Mouse (Mus musculus) CD4-positive, CD25-positive, alpha-beta regulatory T cell, adult 4 months (primary cell): Measurements from ENCODE around the gene Doc2b. TPM values are rescaled to one million over a fixed set of nuclear protein-coding genes. Genes with fewer than 3 reads are reported as not detected.

Source experiments
- ATAC-seq: one replicate; pipeline ENCODE4 v1.8.0; 2017
- polyA plus RNA-seq, 2 experiments: library from polyadenylated mRNA; unstranded; fragments of 100-300 nt; shearing (Covaris generic); gene quantifications; one replicate each; pipeline ENCODE4 v1.2.1; 2017

Doc2b gene
- not detected for polyA plus RNA-seq

DNA sequence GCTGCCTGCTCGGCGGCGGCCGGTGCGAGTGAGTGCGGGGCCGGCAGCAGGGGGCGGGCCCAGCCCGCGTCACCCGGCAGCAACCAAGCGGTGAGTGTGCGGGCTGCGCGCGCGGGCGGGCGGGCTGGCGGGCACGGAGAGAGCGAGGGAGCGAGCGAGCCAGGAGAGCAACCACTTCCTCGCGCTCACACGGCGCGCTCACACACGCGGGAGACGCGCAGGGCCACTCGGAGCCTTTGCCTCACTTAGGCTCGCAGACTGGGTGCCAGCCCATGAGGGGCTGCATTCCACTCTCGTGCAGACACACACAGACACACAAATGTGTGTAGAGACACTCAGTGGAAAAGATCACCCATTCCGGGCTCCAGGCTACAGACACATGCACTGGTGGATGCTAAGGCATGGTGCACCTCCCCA is at the start of gene Doc2b:
Gene Doc2b (minus strand): TSS at position 21 of the 417 bp plus-strand sequence.
- ATAC-seq, result no peak

DNA sequence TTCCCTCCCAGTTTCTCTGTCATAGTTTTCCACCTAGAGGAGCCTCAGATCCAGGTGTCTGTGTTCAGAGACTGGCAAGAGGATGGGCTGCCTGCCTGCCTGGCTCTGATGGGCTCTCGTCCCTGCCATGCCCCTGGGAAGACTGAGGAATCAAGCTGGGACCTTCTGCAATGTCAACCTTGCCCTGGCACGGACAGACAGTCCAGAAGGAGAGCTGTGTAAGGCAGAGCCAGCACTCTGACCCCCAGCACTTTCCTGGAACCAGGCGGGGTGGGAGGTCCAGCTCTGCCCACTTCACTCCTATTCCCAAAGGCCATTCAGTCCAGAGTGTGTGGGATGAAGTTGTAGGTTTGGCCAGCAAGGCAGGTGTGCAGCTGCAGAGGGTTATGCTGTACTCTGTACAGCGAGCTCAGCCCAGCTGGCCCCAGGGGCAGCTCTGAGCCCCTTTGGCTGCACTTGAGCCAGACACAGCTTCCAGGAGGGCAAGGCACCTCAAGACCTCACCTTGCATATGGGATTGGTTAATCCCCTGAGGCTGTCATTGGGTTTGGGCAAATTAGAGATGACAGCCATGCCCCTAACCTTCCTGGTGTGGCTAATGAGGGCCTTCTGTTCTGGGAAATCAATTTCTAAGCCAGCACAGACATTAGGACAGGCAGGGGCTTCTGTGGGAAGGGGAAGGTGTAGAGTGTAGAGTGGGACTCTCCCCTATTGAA is 47.2 kb upstream of the Doc2b start:
- no peak for ATAC-seq

DNA sequence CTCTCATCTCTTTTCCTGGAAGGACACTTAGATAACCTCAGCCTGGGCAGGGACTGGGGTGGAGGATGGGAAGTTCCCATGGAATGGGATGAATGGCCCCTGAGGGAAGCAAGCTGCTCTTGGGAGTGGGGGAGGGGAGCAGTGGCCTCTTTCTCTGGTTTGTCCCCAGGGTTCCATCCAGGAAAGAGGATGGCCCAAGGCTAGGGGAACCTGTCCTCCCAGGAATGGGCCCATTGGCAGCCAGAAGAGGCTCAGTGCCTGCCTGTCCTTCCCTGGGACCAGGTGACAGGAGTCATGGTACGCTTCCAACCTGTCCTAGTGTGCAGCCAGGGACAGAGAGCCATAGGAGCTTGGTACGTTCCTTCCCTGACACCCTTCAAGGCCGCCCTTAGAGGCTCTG is 45.7 kb upstream of the Doc2b start:
- ATAC-seq, result no peak

DNA sequence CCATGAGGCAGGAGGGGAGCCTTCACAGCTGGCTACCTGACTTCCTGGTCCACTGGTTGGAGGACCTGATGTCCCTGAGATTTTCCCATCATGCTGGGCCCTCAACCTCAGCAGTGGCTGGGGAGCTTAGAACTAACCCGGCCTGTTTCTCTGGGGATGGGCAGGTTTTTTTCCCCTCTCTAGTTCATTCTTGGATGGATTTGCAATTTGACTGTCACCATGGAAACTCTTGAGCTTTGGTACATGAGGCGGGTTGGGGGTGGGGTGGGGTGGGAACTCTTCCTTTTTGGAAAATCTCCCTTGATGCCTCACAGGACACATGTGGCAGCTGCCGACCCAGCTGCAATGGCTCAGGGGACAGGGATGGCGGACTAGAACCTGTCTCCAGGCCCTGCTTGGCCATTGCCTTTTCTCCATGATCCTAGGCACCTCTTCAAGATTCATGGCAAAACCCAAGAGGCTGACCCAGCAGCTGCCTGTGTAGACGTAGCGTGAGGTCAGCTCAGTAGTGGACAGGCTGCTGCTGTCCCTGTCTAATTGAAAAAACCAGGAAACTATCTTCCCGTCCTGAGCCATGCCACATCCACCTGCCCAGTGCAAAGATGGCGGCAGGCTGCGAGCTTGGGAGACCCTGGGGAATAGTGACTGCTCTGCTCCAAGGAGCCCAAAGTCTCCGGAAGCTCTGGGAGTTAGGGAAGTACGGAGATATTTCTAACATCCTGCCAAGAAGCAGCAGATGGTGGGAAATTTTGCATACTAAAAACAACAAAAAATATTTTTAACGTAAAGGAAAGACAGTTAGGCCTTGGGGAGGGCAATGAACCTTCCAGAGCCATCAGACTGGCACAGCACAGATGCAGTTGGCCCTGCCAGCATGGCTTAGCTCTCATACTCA is 43.9 kb upstream of the Doc2b start:
- no peak for ATAC-seq

DNA sequence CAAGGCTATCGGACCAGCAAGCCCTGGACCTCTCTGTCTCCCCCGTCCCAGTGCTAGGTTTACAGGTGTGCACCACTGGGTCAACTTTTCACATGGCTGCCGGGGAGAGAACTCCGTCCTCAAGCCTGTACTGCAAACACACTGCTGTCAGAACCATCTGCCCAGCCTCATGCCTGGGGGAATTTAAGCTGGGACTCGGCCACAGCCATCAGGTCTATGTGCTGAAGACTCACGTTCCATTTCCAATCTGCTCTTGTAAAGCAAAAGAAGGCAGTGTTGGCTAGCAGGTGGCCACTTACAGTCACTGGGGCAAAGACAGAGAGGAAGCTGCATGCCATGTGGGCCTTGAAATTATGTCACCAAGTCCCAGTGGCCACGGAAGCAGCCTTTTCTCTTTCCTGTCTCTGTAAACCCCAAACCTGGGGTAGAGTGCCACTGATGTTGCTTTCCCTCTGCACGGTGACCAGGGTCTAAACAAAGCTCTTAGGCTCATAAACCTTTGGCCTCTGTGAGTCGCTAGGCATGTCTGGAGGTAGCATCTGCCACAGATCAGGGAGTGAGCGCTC is 43.1 kb upstream of the Doc2b start:
- no peak for ATAC-seq

DNA sequence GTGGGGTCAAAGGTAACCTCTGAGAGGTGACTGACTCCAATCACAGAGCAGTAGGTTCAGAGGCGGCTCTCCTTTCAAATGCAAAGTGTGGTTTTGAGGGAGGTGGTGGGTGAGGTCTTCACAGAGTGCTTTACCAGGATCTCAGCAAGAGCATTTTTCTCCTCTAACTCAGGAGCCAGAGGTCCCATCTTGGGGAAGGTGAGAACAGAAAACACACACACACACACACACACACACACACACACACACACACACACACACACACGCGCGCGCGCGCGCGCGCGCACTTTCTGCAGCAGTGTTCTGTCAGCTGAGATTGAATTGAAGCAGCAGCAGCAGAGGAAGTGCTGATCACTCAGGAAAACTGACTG is 40.4 kb upstream of the Doc2b start:
- ATAC-seq, result no peak

DNA sequence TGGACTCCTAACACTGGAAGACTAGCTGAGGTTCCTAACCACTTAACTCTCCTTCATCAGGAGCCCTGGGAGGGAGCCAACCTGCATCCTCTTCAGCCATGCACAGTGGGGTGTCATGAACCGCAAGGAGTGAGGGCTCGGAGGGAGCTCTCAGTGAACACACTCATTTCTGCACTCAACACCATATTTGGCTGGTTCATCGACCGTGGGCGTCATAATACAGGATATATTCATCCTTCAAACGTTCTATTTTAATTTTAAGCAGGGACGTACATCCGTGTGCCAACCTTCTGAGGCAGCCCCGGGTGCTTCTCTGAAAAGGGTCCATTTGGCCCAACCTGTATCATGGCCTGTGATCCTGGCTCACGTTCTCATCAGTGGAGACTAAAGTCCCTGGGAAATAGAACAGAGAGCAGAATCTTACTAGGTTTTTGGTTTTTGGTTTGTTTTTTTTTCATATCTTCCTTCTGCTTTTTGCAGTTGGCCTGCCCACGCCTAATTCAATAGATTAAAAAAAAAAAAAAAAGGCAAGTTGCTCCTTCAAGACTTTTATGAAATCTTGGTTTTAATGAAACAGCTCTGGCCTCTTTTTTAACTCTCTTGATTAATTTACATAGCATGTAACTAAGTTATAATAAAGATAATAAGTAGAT is 39.9 kb upstream of the Doc2b start:
- ATAC-seq, result peak; percentile 94

DNA sequence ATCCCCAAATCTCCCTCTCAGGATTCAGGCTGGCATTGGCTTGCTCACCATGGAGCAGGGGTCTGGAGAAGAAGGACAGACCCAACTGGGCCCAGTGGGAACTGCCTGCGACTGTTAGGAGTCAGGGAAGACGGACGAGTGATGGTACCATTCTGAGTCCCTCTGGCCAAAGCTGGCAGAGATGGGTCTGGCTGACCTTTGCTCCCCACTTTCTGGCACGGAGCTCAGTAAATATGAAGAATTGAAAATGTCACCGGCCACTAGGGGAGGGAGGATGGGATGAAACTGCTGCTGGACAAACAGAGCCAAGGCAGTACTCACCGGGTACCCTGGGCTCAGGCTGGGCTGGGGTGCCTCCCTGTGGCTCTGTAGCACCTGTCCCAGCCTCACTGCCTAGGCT is 37.2 kb upstream of the Doc2b start:
- no peak for ATAC-seq

DNA sequence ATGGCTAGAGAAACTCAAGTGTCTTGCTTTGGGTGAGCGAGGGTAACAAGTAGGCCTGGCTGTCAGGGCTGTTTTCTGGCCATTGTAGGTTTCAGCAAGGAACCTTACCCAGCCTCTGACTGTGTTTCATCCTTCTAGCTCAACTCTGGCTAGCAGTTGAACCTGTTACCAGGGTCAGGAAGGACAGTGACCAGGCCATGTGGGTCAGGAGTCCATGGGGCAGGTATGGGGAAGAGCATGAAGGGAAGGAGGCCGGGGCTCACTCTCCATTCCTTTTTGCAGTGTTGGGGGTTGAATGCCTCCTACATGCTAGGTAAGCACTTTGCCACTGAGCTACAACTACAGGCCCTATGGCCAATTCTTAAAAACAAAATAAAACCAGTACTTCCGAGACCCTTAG is 34.5 kb upstream of the Doc2b start:
- ATAC-seq, result no peak

DNA sequence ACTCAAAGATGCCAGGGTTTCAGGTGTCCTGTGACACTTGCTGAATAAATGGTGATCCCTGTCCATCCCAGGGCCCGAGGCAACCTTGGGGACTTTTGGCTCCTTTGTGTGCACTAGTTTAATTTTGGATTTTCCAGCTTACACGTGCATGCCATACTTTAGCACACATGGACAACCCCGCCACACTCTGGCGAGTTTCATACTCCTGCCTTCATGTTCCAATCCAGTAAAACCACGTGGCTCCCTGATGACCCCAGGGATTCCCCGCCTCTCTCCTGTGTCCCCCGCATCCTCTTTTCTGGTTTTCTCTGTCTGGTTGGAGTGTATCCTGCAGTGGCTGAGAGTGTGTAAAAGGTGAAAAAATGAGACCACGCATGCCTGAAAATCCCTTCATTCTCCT is 31.6 kb upstream of the Doc2b start:
- ATAC-seq, result no peak

DNA sequence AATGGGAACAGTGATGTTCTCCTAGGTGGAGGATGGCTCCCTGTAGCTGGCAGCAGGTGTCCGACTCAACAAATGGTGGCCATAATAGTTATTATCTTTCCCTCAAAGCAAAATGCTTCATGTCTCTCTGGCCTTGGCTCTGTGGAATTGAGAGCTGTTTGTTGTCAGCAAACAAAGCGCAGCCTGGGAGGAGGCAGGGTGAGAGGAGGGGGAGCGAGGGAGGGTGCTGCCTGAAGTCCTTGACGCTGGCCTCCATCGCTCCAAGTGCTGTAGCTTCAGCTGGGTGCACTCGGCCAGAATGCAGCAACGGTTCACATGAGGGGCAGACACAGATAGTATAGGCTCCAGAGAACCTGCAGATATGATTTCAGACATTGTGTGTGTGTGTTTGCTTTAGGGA is 27.7 kb upstream of the Doc2b start:
- no peak for ATAC-seq

DNA sequence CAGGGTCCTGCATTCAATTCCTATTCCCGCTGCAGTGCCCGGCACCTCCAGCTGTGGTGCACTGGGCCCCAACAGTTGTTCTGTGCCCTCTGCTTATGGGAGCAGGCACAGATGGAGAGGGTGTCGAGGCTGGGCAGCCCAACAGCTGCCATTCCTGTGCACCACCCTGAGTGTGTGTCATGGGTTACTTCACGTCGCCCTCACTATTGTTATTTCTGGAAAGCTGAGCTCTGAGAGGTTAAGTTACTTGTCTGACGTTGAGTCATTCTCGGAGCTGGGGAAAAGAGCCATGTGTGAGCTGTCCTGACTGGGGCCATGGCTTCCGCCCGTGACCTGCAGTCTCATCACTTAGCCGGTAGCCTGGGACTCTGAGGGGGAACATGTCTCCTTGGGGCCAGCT is 17.2 kb upstream of the Doc2b start:
- ATAC-seq, result no peak

DNA sequence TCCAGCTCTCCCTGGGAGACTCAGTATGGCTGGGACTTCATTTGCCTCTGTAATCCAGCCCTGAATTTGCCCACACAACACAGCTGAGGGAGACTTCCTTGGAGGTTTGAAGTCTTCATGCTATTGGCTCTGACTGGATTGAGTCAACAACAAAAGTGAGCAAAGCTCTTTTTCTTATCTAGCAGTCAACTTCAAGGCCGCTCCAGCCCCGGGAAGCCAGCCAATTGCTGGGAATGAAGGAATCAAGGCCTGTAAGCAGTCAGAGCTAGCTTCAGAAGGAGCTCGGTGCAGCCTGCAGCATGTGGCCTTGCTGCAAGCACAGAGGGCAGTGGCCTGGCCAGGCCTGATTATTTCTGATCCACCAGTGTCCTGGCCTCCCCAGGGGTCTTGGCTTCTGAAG is 16.1 kb upstream of the Doc2b start:
- ATAC-seq, result no peak

DNA sequence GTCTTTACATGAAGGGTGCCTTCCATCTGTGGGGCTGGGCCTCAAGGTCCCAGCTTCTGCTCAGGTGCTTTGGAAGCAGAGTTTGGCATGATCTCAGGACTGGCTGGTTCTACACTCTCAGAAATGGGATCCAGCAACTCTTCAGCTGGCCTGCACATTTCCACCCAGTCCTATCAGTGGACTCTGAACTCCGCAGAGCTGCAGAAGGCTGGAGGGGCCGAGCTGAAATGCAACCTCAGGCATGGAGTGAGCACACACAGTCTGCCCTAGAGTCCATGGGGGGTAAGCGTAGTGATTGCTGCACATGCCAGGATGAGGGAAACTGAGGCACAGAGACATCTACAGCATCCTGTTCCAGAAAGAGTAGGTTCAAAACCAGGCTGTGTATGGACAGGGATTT is 14.7 kb upstream of the Doc2b start:
- ATAC-seq, result no peak

DNA sequence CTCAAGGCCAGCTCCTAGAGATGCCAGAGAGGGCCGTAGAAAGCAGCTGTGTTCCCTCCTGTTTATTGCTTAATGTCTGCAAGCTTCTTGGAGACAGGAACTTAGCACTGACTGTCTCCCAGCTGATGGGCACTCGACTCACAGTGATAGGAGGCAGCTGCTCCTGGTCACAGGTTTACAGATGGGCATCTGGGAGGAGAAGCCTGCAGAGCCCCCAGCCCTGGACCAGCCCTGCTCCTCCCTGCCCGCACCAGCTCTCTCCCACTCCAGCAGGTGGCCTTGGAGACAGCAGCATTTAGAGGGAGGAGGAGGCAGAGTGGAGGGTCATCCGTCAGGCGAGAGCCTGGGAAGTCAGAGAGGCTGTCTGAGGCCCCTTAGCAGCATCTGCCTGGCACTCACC is 11.6 kb upstream of the Doc2b start:
- ATAC-seq, result no peak

DNA sequence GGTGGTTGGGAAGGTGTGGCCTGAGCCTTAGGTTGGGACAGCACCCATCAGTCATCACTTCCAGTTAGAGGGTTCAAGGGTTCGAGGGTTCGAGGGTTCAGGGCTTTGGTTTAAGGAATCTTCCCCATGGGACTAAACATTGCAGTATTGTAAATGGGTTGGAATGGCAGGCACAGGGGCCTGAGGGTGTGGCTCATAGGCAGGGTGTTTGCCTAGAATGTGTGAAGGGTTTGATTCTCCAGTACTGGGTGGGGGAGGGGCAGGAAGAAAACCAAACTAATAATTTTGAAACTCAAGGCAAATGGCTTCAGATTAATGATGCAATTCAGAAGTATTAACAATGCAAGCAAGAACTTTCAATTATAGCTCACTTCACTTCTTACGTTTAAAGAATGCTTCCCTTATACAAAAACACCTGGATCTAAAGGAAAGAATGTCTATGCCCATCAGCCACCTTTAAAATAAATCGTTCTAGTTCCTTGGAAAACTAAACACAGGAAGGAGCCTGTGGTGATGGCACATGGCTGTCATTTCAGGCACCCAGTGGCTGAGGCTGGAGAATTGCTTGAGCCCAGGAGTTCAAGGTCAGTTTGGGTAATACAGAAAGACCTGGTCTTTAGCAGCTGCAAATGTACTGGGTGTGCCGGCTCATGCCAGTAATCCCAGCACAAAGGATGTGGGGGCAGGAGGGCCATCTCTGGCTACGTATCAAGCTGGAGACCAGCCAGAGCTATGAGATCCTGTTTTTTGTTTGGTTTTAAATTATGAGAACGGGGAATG is 6.1 kb upstream of the Doc2b start:
- no peak for ATAC-seq

DNA sequence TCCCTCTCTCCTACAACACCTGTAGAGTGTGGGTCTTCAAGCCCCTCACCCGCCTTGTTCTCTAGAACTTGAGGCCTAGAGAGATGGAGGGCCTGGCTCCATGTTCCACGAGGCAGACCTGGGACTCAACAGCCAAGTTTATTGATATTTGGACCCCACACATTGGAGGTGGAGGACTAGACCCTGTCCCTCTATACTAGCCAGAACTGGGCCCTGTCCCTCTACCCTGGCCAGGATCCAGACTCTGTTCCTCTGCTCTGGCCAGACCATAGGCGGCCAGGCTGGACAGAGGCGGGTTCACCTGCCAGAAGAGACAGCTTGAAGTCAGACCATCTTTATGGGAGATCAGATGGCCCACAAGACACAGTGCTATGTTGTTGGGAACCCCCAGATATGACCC is 5.5 kb upstream of the Doc2b start:
- ATAC-seq, result no peak

DNA sequence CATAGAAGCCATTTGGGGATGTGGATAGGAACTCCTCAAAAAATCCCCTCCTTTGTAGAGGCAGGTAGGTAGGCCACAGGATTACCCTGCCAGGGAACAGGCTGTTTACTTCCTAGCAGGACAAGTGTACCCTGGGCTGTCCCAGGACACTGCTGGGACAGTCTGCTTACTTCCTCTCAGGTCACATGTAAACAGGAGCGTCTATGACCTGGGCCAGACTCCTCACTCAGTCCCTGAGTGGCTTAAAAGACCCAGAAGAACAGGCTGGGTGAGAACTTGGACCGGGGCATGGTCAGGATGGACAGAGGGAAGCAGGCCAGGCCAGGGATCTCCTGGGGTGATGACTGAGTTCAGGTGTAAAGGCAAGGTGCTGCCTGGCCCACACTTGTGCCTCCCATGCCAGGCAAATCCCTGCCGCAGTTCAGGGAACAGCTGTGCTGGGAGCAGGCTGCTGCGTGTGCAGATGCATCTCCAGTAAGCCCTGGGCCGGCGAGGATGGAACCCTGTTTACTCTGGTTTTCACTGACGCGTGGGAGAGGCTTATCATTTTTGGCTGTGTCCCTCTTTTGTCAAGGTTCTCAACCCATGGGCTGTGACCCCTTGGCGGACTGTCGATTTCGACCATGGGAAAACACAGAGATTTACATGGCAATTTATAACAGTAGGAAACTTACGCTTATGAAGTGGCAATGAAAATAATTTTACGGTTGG is 842 bp upstream of the Doc2b start:
- ATAC-seq, result no peak

DNA sequence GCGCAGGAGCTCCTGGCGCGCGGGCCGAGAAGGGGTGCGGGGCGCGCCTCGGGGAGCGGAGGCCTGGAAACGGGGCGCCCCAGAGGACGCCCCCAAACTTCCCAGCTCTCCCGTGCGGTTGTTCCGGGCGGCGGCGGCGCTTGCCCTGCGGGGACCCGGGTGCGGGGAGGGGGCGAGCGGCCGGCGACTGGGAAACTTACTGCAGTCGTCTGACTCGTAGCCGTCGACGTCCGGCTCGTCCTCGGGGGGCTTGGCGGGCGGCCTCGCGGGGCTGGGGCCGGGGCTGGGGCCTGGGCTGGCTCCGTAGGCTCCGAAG is 570 bp downstream of the Doc2b start:
- ATAC-seq, result no peak

DNA sequence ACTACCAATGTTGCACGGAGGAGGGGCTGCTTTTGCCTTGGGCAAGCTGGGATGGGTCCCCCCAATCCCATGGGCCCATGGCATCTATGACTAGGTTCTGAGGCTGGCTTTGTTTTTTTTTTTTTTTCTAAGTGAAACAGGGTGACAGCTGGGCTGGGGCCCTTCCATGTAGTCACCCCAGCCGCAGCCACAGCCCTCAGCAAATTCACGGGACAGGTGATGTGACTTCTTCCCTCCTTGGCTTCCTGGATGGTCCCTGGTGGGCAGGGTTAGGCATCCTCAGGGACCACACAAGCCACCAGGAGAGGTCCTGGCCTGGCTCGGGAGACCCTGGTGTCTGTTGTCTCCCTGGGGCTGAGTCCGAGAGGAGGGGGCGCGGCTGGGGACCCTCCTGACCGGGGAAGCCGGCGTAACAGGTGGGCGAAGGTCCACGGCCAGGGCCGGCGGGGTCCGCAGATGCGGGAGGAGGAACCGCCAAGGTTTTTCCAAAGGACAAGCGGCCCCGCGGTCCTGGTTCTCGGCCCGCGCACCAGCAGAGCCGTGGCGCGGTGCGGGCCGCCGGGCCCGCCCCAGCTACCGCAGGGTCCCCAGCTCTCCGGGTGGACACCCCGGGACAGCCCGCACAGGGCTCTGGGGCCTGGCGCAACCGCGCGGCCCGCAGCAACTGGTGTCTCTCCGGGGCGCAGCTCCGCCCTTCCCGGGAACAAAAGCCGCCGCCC is 1.1 kb downstream of the Doc2b start:
- ATAC-seq, result no peak

DNA sequence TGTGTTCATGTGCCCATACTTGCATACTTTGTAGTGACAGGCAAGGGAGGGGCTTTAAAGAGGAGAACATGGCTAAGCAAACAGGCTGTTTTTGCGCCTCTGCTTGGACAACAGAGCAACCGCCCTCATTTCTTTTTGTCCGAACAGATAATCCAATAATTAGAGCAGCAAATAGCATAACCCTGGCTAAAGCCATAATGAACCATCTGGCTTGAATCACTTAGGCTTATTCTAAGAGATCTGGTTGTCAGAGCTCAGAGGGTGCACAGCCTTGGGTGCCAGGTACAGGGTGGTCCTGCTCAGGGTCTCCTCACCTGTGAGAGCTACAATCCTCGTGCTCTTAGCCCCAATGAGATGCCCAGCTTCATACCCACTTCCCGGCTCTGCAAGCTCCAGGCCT is 2.5 kb downstream of the Doc2b start:
- no peak for ATAC-seq
